Mouse (Mus musculus) myocyte (in vitro differentiated cells): Measurements from ENCODE around the gene Itga6. TPM values are rescaled to one million over a fixed set of nuclear protein-coding genes. Genes with fewer than 3 reads are reported as not detected.

Experiments
- H3K27me3 ChIP-seq: one replicate; pipeline ENCODE4 v1.6.1; 2011; ENCODE audit not compliant: control insufficient read depth, insufficient read depth, insufficient read length
- H3K36me3 ChIP-seq: one replicate; pipeline ENCODE4 v1.6.1; 2011; ENCODE audit not compliant: control insufficient read depth, insufficient read depth
- H3K4me2 ChIP-seq: one replicate; pipeline ENCODE4 v1.6.1; 2011; ENCODE audit warnings: low read depth, control low read depth
- H3K4me3 ChIP-seq: one replicate; pipeline ENCODE4 v1.5.1; 2011; ENCODE audit warnings: mild to moderate bottlenecking, control low read depth, moderate library complexity
- H3K79me2 ChIP-seq: one replicate; pipeline ENCODE4 v1.6.1; 2011; ENCODE audit not compliant: control insufficient read depth, insufficient read depth
- H3ac ChIP-seq: one replicate; pipeline ENCODE4 v1.6.1; 2011; ENCODE audit not compliant: control insufficient read depth, insufficient read length
- CEBPB ChIP-seq: IDR thresholded peaks from 2 replicates; pipeline ENCODE4 v1.6.1; 2011; ENCODE audit warnings: mild to moderate bottlenecking, moderate library complexity; ENCODE audit not compliant: poor library complexity, insufficient read depth, severe bottlenecking
- E2F4 ChIP-seq: IDR thresholded peaks from one replicate; pipeline ENCODE4 v1.6.1; 2011; ENCODE audit warnings: mild to moderate bottlenecking, control low read depth, moderate library complexity; ENCODE audit not compliant: insufficient read depth
- MAX ChIP-seq: IDR thresholded peaks from one replicate; pipeline ENCODE4 v1.6.1; 2011; ENCODE audit warnings: low read depth, mild to moderate bottlenecking, control low read depth
- MYOD1 ChIP-seq, 3 experiments: IDR thresholded peaks; one replicate each; pipeline ENCODE4 v1.6.1; 2011; ENCODE audit warnings: control low read depth in 2 of 3, low read depth in 2 of 3, mild to moderate bottlenecking in 2 of 3, moderate library complexity in 1 of 3; ENCODE audit not compliant: insufficient read length in 2 of 3, control insufficient read depth in 1 of 3
- MYOG ChIP-seq, 3 experiments: IDR thresholded peaks; one replicate each; pipeline ENCODE4 v1.6.1; 2011; ENCODE audit warnings: control low read depth in 2 of 3, low read depth in 2 of 3, mild to moderate bottlenecking in 2 of 3; ENCODE audit not compliant: insufficient read length in 2 of 3, control insufficient read depth in 1 of 3, insufficient read depth in 1 of 3
- POLR2A ChIP-seq: IDR thresholded peaks from one replicate; pipeline ENCODE4 v1.6.1; 2011; ENCODE audit warnings: low read depth, mild to moderate bottlenecking, control low read depth, moderate library complexity; ENCODE audit not compliant: insufficient read length
- POLR2AphosphoS2 ChIP-seq: IDR thresholded peaks from one replicate; pipeline ENCODE4 v1.6.1; 2011; ENCODE audit warnings: low read depth, control low read depth; ENCODE audit not compliant: insufficient read length
- REST ChIP-seq: IDR thresholded peaks from one replicate; pipeline ENCODE4 v1.6.1; 2011; ENCODE audit warnings: mild to moderate bottlenecking, control low read depth, moderate library complexity; ENCODE audit not compliant: insufficient read depth, insufficient read length
- SRF ChIP-seq: IDR thresholded peaks from one replicate; pipeline ENCODE4 v1.6.1; 2011; ENCODE audit warnings: low read depth; ENCODE audit not compliant: control insufficient read depth, insufficient read length
- TCF12 ChIP-seq: IDR thresholded peaks from one replicate; pipeline ENCODE4 v1.6.1; 2011; ENCODE audit warnings: mild to moderate bottlenecking, control low read depth; ENCODE audit not compliant: poor library complexity, insufficient read depth, severe bottlenecking
- TCF3 ChIP-seq: IDR thresholded peaks from one replicate; pipeline ENCODE4 v1.6.1; 2011; ENCODE audit warnings: low read depth, control low read depth; ENCODE audit not compliant: insufficient read length
- USF1 ChIP-seq: IDR thresholded peaks from one replicate; pipeline ENCODE4 v1.6.1; 2011; ENCODE audit warnings: low read depth, mild to moderate bottlenecking, control low read depth, moderate library complexity
- polyA plus RNA-seq: library from polyadenylated mRNA; unstranded; fragments of >200 nt; fragmentation: generic; extraction: Trizol; gene quantifications from one replicate; pipeline ENCODE4 v1.2.1, GENCODE M21; 2012; ENCODE audit warnings: missing spikeins

Gene Itga6
- polyA plus RNA-seq, 1 experiment = 50.4 TPM

GRCm38 (mm10) chr2:71805120-71805519 lies 59.7 kb downstream of the Itga6 start:
- TF ChIP-seq SRF = no peak
- no peak for TF ChIP-seq MYOG (IDR thresholded peaks at IDR 0.05; ENCODE audit: control insufficient read depth in 1 of 3, insufficient read depth in 1 of 3, insufficient read length in 2 of 3, low read depth in 2 of 3)
- no peak for TF ChIP-seq CEBPB
- no peak for TF ChIP-seq MAX
- no peak for TF ChIP-seq TCF12
- no peak for TF ChIP-seq USF1
- no peak for TF ChIP-seq MYOD1 (IDR thresholded peaks at IDR 0.05; ENCODE audit: control insufficient read depth in 1 of 3, insufficient read length in 2 of 3, low read depth in 2 of 3)
- no peak for TF ChIP-seq E2F4
- no peak for TF ChIP-seq POLR2A
- no peak for TF ChIP-seq REST
- TF ChIP-seq POLR2AphosphoS2 = no peak
- TF ChIP-seq TCF3 = no peak
- H3K36me3 ChIP-seq = no peaks in the 10 kb centered on the region
- H3K4me3 ChIP-seq = no peak overlapping the region
- no peak overlapping the region for H3K4me2 ChIP-seq
- H3ac ChIP-seq = no peak overlapping the region
- H3K27me3 ChIP-seq = no peaks in the 10 kb centered on the region
- peaks cover 15% of the 10 kb centered on the region for H3K79me2 ChIP-seq

DNA sequence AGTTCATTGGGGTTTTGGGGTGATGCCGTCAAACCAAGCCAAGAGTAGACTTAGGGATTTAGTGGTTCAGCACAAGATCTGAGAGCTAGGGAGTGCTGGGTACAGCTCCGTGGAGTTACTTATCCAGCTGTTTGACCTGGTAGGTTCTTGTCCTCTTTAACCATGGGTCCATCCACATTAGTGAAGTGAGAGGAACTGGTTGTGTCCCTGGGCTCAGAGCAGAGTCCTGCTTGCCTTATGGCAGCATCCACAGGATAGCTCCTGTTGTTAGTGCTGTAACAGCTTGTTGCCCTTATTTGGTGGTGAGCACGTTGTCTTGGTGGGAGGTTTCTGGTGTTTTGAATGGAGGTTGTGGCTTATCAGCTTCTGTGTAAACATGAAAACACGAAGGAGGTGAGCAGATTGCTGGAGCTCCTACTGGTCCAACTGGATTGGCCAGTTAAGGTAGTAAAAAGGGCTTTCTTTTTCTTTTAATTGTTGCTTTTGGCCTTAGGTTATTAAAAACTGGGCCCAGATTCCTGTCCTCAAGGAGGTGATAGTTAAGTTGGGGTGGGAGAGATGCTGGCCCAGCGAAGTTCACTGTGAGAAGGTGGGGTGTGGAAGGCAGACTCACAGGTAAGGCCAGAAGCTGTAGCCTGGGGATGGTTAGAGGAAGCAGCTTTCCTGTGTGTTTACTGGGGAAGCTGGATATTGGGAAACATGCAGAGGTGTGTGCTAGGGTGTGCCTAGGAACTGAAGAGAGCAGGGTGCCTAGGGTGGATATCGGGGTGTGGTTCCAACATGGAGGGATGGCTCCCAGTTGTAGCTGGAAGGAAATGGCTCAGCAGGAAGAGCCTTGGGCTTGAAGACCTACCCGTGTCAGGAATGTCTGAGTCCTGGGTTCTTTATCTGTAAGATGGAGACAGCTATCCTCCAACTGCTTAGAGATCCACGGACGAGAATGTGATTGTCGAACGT lies 60.5 kb downstream of the Itga6 start:
- H3K4me3 ChIP-seq = no peak overlapping the region
- no peaks in the 10 kb centered on the region for H3K27me3 ChIP-seq
- H3K79me2 ChIP-seq = peaks cover 12% of the 10 kb centered on the region
- no peak overlapping the region for H3K4me2 ChIP-seq
- TF ChIP-seq SRF = peak; percentile 50
- TF ChIP-seq USF1 = no peak
- no peak overlapping the region for H3ac ChIP-seq
- no peaks in the 10 kb centered on the region for H3K36me3 ChIP-seq

DNA sequence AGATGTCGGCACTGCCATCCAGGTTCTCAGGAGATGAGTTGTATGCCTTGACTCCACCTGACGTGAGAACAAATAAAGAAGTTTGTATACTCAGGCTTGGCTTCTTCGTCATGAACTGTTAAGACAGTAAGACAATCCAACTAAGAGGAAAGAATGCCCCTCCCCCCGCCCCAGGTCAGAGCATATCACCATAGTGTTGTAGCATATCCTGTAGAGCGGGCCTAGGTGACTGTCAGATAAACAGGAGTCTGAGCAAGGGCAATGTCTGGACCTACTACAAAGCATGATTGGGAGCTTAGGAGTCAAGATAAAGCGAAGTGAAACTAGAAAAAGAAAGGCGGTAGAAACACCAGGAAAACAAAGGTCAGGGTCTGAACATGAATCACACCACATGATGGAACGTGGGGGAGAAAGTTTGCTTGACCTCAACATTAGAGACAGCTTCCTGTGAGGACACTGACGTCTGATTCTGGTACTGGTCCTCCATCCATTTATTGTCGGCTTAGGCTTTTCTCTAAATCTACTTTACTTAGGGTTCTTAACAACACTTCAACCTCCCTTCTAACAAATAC lies 64.0 kb downstream of the Itga6 start:
- peaks cover 12% of the 10 kb centered on the region for H3K79me2 ChIP-seq
- H3K27me3 ChIP-seq = no peaks in the 10 kb centered on the region
- H3K4me3 ChIP-seq = no peak overlapping the region
- H3K4me2 ChIP-seq = no peak overlapping the region
- H3K36me3 ChIP-seq = no peaks in the 10 kb centered on the region
- no peak overlapping the region for H3ac ChIP-seq
- TF ChIP-seq MAX = no peak
- no peak for TF ChIP-seq CEBPB

DNA sequence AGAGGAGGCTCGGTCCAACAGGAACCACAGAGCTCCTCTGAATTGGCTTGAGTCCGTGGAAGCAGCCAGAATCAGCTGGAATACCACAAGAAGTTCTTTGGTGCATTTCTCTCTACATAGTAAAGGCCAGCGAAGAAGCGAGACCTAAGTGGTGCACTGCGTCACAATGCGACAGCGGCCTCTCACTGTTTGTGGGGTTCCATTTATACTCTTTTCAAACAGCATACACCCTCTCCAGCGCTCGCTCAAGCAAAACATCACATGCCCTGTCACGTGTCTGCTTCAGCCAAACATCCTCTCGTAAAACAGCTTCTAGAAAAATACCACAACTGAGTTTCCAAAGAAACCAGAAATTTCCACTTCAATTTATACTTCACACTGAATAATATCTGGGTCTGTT lies 64.6 kb downstream of the Itga6 start:
- Histone ChIP-seq H3K36me3 (no peaks in the 10 kb centered on the region), H3K4me2 (no peak overlapping the region), H3K79me2 (peaks cover 7% of the 10 kb centered on the region), H3ac (no peak overlapping the region), H3K4me3 (no peak overlapping the region), H3K27me3 (no peaks in the 10 kb centered on the region)
- TF ChIP-seq CEBPB (no peak), MYOG (IDR thresholded peaks at IDR 0.05; ENCODE audit: control insufficient read depth in 1 of 3, insufficient read depth in 1 of 3, insufficient read length in 2 of 3, low read depth in 2 of 3) (no peak), E2F4 (no peak), MAX (no peak), USF1 (no peak), POLR2A (no peak), POLR2AphosphoS2 (no peak), MYOD1 (IDR thresholded peaks at IDR 0.05; ENCODE audit: control insufficient read depth in 1 of 3, insufficient read length in 2 of 3, low read depth in 2 of 3) (no peak), REST (no peak), SRF (no peak), TCF12 (no peak), TCF3 (no peak)

DNA sequence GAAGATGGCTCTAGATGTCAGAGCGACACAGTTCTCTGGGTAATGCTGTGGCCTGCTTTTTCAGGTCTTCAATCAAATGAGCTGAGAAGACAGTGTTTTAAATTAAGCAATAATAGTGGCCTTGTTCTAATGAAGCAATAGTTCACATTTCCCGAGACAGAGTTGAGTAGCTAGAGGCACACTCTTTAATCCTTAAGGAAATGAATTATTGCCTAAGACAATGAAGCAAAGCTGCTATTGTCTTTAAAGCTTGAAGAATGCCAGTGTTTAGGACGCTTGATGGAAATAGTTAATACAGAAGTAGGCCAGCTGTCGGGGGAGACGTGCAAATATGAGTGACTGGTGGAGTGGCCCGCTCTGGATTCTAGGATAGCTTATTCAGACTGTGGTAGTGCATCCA lies 65.5 kb downstream of the Itga6 start:
- Histone ChIP-seq H3K36me3 (no peaks in the 10 kb centered on the region), H3K4me2 (no peak overlapping the region), H3K4me3 (no peak overlapping the region), H3ac (no peak overlapping the region), H3K27me3 (no peaks in the 10 kb centered on the region), H3K79me2 (peaks cover 5% of the 10 kb centered on the region)
- TF ChIP-seq POLR2A = no peak
- no peak for TF ChIP-seq E2F4
- TF ChIP-seq MYOD1 (IDR thresholded peaks at IDR 0.05; ENCODE audit: control insufficient read depth in 1 of 3, insufficient read length in 2 of 3, low read depth in 2 of 3) = no peak
- TF ChIP-seq TCF3 = no peak
- TF ChIP-seq REST = no peak
